Mouse (Mus musculus) lung, adult 2 months (tissue): ENCODE measurements at regions not wholly inside any gene's neighbourhood (a gene's known extent, or its start where the extent isn't known, plus 50 kb on each side); places are given as distances from the start of the nearest gene placed in this dataset.

Experiments
- CTCF ChIP-seq: fragments of 200-500 bp; IDR thresholded peaks from 2 replicates; pipeline ENCODE4 v1.5.1; 2011; ENCODE audit warnings: mild to moderate bottlenecking, low read length, control low read depth; ENCODE audit not compliant: insufficient read depth
- POLR2A ChIP-seq: fragments of 200-500 bp; IDR thresholded peaks from 2 replicates; pipeline ENCODE4 v1.6.1; 2011; ENCODE audit warnings: low read depth, mild to moderate bottlenecking, control low read depth, low read length, borderline replicate concordance; ENCODE audit errors: extremely low read depth

DNA sequence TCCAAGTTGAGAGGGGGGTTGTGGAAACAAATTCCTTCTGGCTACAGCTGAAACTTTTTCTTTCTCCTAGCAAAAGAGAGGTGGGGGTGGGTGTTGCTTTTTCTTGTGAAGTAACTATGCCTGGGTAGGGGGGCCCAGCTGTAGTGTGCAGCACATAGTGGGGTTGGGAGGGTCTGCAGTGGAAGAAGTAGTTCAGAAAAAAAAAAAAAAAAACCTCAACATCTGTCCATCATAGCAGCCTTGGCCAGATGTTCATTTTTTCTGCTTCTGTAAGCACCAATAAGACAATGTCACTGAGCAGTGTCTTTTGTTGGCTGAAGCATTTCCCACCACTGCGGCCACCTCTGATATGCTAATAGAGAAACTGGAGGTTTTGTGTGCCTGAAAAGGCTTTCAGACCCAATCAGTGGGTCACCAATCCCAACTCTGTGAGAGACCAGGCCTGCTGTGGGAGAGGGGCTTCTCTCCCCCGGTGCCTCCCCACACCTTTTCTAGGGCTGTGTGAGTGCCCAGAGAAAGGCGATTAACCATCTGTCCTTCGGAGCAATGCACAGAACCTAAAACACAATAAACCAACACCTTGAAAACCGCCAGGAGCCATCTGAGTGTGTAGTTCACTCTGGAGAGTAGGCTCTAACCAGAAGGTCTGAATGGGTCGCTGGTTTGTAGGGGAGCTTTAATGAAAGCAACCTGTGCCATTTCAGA, 279.2 kb downstream of the Tmsb4x start:
- no peak for TF ChIP-seq POLR2A
- TF ChIP-seq CTCF: no peak
